Mouse (Mus musculus): ENCODE data around the gene Teddm1a. TPM values are rescaled to one million over a fixed set of nuclear protein-coding genes. Genes with fewer than 3 reads are reported as not detected.

Gene Teddm1a
- total RNA-seq, 1 experiment from 2014 or later: not detected

DNA sequence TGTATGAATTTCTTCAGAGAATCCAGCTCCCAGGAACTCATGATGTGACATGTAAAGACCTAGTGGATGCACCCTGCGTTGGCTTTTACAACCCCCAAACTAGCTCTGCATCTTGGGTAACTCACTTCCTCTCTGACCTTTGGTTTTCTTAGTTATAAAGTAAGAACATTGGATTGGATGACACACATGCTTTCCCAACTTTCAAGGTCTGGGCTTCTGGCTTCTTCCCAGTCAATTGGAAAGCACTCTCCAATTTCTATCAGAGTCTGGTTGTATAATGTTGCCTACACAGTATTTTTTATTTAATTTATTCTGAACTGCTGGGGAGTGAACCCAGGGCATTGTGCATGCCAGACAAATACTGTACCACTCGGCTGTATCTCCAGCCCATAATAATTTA, 38.9 kb downstream of the Teddm1a start:
- no peak for ATAC-seq (replicated peaks in 1 of 2; ENCODE audit: insufficient read depth in 1 of 2, low FRiP score in 2 of 2, low TSS enrichment in 1 of 2, low read depth in 1 of 2, poor library complexity in 2 of 2, severe bottlenecking in 2 of 2)

DNA sequence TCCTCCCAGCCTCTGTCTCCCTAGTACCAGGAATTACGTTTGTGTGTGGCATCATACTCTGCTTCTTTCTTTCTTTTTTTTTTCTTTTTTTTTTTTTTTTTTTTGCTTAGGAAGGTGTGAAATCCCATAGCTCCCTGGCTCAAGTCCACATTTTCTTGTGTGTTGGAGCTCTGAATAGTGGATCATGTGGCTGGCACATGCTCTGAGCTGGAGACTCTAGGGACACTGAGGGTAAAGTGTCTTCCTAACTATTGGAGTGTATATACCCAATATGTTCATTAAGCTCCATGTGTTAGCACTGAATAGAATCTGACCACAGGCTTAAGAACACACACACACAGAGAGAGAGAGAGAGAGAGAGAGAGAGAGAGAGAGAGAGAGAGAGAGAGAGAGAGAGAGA, 42.2 kb downstream of the Teddm1a start:
- ATAC-seq (replicated peaks in 1 of 2; ENCODE audit: insufficient read depth in 1 of 2, low FRiP score in 2 of 2, low TSS enrichment in 1 of 2, low read depth in 1 of 2, poor library complexity in 2 of 2, severe bottlenecking in 2 of 2): no peak

DNA sequence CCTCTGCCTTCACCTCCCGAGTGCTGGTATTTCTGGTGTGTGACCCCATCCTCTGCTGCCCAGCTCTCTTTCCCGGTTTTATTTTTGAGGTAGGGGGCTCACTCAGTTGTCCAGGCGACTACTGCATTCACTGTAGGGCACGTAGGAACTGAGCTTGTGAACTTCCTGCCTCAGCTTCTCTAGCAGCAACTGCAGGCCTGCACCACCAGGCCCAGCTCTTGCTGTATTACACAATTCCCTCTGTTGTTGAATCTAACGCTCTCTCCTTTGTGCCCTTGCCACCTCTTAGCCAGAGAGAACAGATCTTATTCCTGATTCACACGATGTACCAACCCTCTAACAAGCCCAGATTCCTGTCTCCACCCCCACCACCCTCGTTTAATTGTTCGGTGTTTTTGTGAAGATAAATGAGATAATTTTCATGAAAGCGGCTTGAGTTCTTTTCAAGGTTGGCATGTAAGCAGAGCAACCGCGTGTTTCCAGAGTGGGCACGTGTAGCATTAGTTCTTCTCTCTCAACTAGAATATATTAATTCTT, 44.4 kb downstream of the Teddm1a start:
- no peak for ATAC-seq (replicated peaks in 1 of 2; ENCODE audit: insufficient read depth in 1 of 2, low FRiP score in 2 of 2, low TSS enrichment in 1 of 2, low read depth in 1 of 2, poor library complexity in 2 of 2, severe bottlenecking in 2 of 2)

DNA sequence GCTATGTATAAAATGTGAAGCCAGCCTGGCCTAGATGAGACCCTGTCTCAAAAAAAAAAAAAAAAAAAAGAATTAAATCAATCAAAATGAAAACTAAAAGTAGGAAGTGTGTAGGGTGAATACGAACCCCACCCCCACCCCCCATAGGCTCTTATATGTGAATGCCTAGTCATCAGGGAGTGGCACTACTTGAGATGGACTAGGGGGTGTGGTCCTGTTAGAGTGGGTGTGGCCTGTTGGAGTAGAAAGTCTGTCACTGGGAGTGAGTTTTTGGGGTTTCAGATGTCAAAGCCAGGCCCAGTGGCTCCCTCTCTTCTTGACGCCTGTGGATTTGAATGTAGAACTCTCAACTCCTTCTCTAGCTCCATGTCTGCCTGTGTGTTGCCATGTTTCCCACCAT, 45.5 kb downstream of the Teddm1a start:
- ATAC-seq (replicated peaks in 1 of 2; ENCODE audit: insufficient read depth in 1 of 2, low FRiP score in 2 of 2, low TSS enrichment in 1 of 2, low read depth in 1 of 2, poor library complexity in 2 of 2, severe bottlenecking in 2 of 2): no peak

DNA sequence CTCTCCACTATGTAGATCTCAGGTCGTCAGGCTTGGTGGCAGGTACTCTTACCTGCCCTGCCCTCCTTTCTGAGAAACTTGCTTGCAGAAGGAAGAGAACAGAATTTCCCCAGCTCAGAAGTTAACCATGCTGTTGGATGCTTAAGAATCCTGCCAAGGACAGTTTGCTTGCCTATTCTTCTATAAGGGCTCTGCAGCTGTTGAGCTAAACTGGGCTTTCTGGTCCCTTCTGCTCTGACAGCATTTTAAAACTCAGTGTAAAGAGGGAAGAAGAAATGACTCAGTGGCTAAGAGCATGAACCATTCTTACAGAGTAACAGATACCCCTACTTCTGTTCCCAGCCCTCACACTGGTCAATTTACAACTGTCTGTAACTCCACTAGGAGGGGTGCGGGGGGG, 49.4 kb downstream of the Teddm1a start:
- ATAC-seq (replicated peaks in 1 of 2; ENCODE audit: insufficient read depth in 1 of 2, low FRiP score in 2 of 2, low TSS enrichment in 1 of 2, low read depth in 1 of 2, poor library complexity in 2 of 2, severe bottlenecking in 2 of 2): no peak

Other genes with a start within 250 kb of the Teddm1a start
- gene Rgs8, start 238.7 kb upstream of the Teddm1a start, total RNA-seq (2017): 0.44 and 3.6 TPM in 2 replicates
- 0.45 TPM in 1 of 2 replicates, not detected in the other for gene Rgs16, start 151.4 kb upstream of the Teddm1a start, total RNA-seq (2017)
- gene Rnasel, start 142.3 kb upstream of the Teddm1a start, total RNA-seq (2017): 76.4 and 117 TPM in 2 replicates
- not detected in 2 replicates for gene Rgsl1, start 47.6 kb upstream of the Teddm1a start, total RNA-seq (2017)
- gene Teddm1b, start 17.4 kb upstream of the Teddm1a start, total RNA-seq (2017): not detected in 2 replicates
- gene Glul, start 8.2 kb downstream of the Teddm1a start, total RNA-seq (2017): 196 and 243 TPM in 2 replicates
- 0.13 and 0.20 TPM in 2 replicates for gene Teddm2, start 8.5 kb downstream of the Teddm1a start, total RNA-seq (2017)

Measured in hematopoietic stem cell, adult 5-6 weeks (primary cell).